Mouse (Mus musculus): ENCODE data around the gene Rragd. TPM values are rescaled to one million over a fixed set of nuclear protein-coding genes. Genes with fewer than 3 reads are reported as not detected.
"Not testable (repeated sequence)": the region's sequence is repeated elsewhere in the genome, so short reads cannot be mapped to it uniquely, and the experiment has no call there.

The Rragd gene
- polyA plus RNA-seq, 1 experiment from 2014 or later = 1.7 TPM

DNA sequence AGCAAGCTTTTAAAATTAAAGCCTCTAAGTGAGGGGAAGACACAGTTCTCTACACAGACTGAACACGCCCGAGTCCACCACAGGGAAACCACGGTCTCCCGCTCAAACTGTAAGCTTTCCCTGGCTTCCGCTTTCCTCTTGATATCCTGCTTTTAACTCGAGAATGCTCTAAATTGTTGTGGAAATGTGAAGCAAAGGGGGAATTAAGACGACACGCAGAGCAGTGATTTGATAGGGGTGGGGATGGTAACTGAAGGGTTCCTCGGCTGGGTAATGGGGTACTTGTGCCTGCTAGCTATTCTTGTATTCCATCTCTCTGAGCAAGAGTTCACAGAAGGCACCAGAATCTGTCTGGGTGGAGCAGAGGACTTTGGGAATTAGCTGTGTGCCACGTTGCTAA, 34.1 kb upstream of the Rragd start:
- WGBS (ENCODE audit: insufficient replicate concordance) = 43% methylated on average over 10 of the region's 10 CpGs
- Histone ChIP-seq H3K27me3 (ENCODE audit: insufficient read depth, low read length) (peaks cover 38% of the 10 kb centered on the region), H3K9me3 (ENCODE audit: low read length) (no peaks in the 10 kb centered on the region), H3K4me2 (ENCODE audit: low read depth, low read length) (no peak overlapping the region), H3K36me3 (replicated peaks; ENCODE audit: insufficient read depth, low read length) (no peaks in the 10 kb centered on the region), H3K9ac (replicated peaks) (no peak overlapping the region), H3K4me1 (ENCODE audit: insufficient read depth) (peaks cover 6% of the 10 kb centered on the region; the same call in 1 of the 2 replicates), H3K4me3 (ENCODE audit: low read depth, low read length) (no peak overlapping the region), H3K27ac (ENCODE audit: low read depth) (no peak overlapping the region)
- TF ChIP-seq CTCF (IDR thresholded peaks at IDR 0.05; ENCODE audit: low read depth) = no peak
- TF ChIP-seq EP300 (IDR thresholded peaks at IDR 0.05; ENCODE audit: low read depth) = no peak
- ATAC-seq = no peak
- DNase-seq = no peak

- peaks cover 38% of the 10 kb centered on the region for H3K27me3 ChIP-seq (ENCODE audit: insufficient read depth, low read length)
- peak within 1 kb of the TSS; percentile 84 for H3K4me2 ChIP-seq (ENCODE audit: low read depth, low read length)
- no peak within 1 kb of the TSS for H3K27ac ChIP-seq (ENCODE audit: low read depth)
- H3K9me3 ChIP-seq (ENCODE audit: low read length) = no peaks in the 10 kb centered on the region
- peak within 1 kb of the TSS; percentile 44 for H3K9ac ChIP-seq (replicated peaks)
- H3K4me3 ChIP-seq (ENCODE audit: low read depth, low read length) = peak within 1 kb of the TSS; percentile 57
- ATAC-seq (peak; percentile 96), DNase-seq (peak; percentile 91)
- H3K4me1 ChIP-seq (ENCODE audit: insufficient read depth) = peaks cover 6% of the 10 kb centered on the region; the same call in 1 of the 2 replicates
- TF ChIP-seq CTCF (IDR thresholded peaks at IDR 0.05; ENCODE audit: low read depth) (peak; percentile 88), EP300 (IDR thresholded peaks at IDR 0.05; ENCODE audit: low read depth) (no peak)
- H3K36me3 ChIP-seq (replicated peaks; ENCODE audit: insufficient read depth, low read length) = no peaks in the 10 kb centered on the region
- WGBS (ENCODE audit: insufficient replicate concordance) = under 1% methylated on average over 62 of the region's 66 CpGs
These were observed 32.3 kb upstream of the Rragd start, which contains the start of gene Ankrd6 for GRCm38 (mm10) chr4:32950356-32951034. Gene Ankrd6 (minus strand): TSS chr4:32950841.

- peaks cover 6% of the 10 kb centered on the region; the same call in 1 of the 2 replicates for H3K4me1 ChIP-seq (ENCODE audit: insufficient read depth)
- TF ChIP-seq CTCF (IDR thresholded peaks at IDR 0.05; ENCODE audit: low read depth) = no peak
- no peak for TF ChIP-seq EP300 (IDR thresholded peaks at IDR 0.05; ENCODE audit: low read depth)
- no peaks in the 10 kb centered on the region for H3K36me3 ChIP-seq (replicated peaks; ENCODE audit: insufficient read depth, low read length)
- ATAC-seq (peak; percentile 35), DNase-seq (no peak)
- 7% methylated on average over 32 of the region's 34 CpGs for WGBS (ENCODE audit: insufficient replicate concordance)
- peak overlapping the region; percentile 57 for H3K4me3 ChIP-seq (ENCODE audit: low read depth, low read length)
- H3K4me2 ChIP-seq (ENCODE audit: low read depth, low read length) = peak overlapping the region; percentile 84
- H3K27ac ChIP-seq (ENCODE audit: low read depth) = no peak overlapping the region
- H3K9ac ChIP-seq (replicated peaks) = no peak overlapping the region
- H3K9me3 ChIP-seq (ENCODE audit: low read length) = no peaks in the 10 kb centered on the region
- peaks cover 38% of the 10 kb centered on the region for H3K27me3 ChIP-seq (ENCODE audit: insufficient read depth, low read length)
These were observed 31.5 kb upstream of the Rragd start for GRCm38 (mm10) chr4:32951035-32951940.

DNA sequence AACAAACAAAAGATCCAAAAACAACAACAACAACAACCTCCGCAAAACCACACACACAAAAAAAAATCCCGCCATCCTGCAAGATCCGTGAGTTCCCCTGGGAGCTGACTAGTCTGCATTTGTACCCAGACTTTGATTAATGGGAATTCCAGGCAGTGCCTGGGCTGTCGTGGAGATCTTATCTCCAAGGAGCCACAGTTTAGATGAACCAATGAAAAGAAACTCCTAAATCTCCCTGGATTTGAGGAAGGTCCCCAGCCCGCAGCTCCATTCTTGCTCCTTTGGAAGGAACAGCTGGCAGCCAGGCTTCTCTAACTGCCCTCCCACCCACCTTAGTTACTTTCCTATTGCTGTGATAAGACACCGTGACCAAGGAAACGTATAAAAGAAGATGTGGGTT, 30.2 kb upstream of the Rragd start:
- 17% methylated on average over 7 of the region's 7 CpGs for WGBS (ENCODE audit: insufficient replicate concordance)
- H3K36me3 ChIP-seq (replicated peaks; ENCODE audit: insufficient read depth, low read length) = no peaks in the 10 kb centered on the region
- H3K27ac ChIP-seq (ENCODE audit: low read depth) = no peak overlapping the region
- peaks cover 38% of the 10 kb centered on the region for H3K27me3 ChIP-seq (ENCODE audit: insufficient read depth, low read length)
- H3K4me2 ChIP-seq (ENCODE audit: low read depth, low read length) = no peak overlapping the region
- no peak for DNase-seq
- TF ChIP-seq CTCF (IDR thresholded peaks at IDR 0.05; ENCODE audit: low read depth) = no peak
- no peak for TF ChIP-seq EP300 (IDR thresholded peaks at IDR 0.05; ENCODE audit: low read depth)
- H3K4me1 ChIP-seq (ENCODE audit: insufficient read depth) = peaks cover 6% of the 10 kb centered on the region; the same call in 1 of the 2 replicates
- no peak overlapping the region for H3K9ac ChIP-seq (replicated peaks)
- no peak for ATAC-seq
- H3K9me3 ChIP-seq (ENCODE audit: low read length) = no peaks in the 10 kb centered on the region
- H3K4me3 ChIP-seq (ENCODE audit: low read depth, low read length) = no peak overlapping the region

DNA sequence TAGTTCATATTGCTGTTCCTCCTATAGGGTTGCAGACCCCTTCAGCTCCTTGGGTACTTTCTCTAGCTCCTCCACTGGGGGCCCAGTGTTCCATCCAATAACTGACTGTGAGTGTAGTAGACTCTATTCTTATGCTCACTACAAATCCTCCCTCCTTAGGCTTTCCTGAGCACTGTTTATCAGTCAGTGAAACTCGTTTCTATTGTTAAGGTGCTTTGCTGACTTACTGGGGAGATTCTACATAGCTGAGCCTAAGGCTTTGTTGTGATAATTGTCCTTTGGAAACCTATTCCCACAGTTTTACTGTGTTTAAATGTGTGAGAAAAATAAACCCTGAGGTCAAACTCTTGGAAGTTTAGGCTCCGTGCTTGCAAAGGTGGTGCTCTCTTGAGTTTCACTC, 26.4 kb upstream of the Rragd start:
- H3K9me3 ChIP-seq (ENCODE audit: low read length) = no peaks in the 10 kb centered on the region
- no peak overlapping the region for H3K4me2 ChIP-seq (ENCODE audit: low read depth, low read length)
- DNase-seq (no peak), ATAC-seq (no peak)
- H3K4me3 ChIP-seq (ENCODE audit: low read depth, low read length) = no peak overlapping the region
- no peaks in the 10 kb centered on the region for H3K36me3 ChIP-seq (replicated peaks; ENCODE audit: insufficient read depth, low read length)
- H3K4me1 ChIP-seq (ENCODE audit: insufficient read depth) = no peaks in the 10 kb centered on the region
- TF ChIP-seq CTCF (IDR thresholded peaks at IDR 0.05; ENCODE audit: low read depth) (no peak), EP300 (IDR thresholded peaks at IDR 0.05; ENCODE audit: low read depth) (no peak)
- no peak overlapping the region for H3K27ac ChIP-seq (ENCODE audit: low read depth)
- 51% methylated on average over 2 of the region's 2 CpGs for WGBS (ENCODE audit: insufficient replicate concordance)
- peaks cover 20% of the 10 kb centered on the region for H3K27me3 ChIP-seq (ENCODE audit: insufficient read depth, low read length)
- H3K9ac ChIP-seq (replicated peaks) = no peak overlapping the region

- ATAC-seq = no peak
- TF ChIP-seq CTCF (IDR thresholded peaks at IDR 0.05; ENCODE audit: low read depth) = no peak
- DNase-seq = no peak
- Histone ChIP-seq H3K9ac (replicated peaks) (no peak overlapping the region), H3K4me2 (ENCODE audit: low read depth, low read length) (no peak overlapping the region), H3K27ac (ENCODE audit: low read depth) (no peak overlapping the region), H3K9me3 (ENCODE audit: low read length) (no peaks in the 10 kb centered on the region), H3K27me3 (ENCODE audit: insufficient read depth, low read length) (no peaks in the 10 kb centered on the region), H3K36me3 (replicated peaks; ENCODE audit: insufficient read depth, low read length) (no peaks in the 10 kb centered on the region), H3K4me3 (ENCODE audit: low read depth, low read length) (no peak overlapping the region), H3K4me1 (ENCODE audit: insufficient read depth) (no peaks in the 10 kb centered on the region)
- 61% methylated on average over 3 of the region's 3 CpGs for WGBS (ENCODE audit: insufficient replicate concordance)
These were observed 21.4 kb upstream of the Rragd start for GRCm38 (mm10) chr4:32961394-32961793.

DNA sequence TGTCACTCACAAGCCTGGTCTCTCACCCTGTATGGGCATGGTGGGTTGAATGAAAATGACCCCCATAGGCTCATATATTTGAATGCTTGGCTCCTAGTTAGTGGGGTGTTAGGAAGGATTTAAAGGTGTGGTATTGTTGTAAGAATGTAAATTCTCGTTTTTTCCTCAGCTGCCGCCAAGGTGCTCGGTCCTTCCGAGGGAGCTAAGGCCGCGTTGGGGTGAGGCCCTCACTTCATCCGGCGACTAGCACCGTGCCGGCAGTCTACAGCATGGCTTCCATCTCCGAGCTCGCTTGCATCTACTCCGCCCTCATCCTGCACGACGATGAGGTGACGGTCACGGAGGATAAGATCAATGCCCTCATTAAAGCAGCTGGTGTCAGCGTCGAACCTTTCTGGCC, 18.2 kb upstream of the Rragd start:
- not testable (repeated sequence) for H3K4me3 ChIP-seq (ENCODE audit: low read depth, low read length); ATAC-seq; H3K27me3 ChIP-seq (ENCODE audit: insufficient read depth, low read length); H3K9ac ChIP-seq (replicated peaks); DNase-seq; H3K9me3 ChIP-seq (ENCODE audit: low read length); H3K4me1 ChIP-seq (ENCODE audit: insufficient read depth); H3K36me3 ChIP-seq (replicated peaks; ENCODE audit: insufficient read depth, low read length); H3K4me2 ChIP-seq (ENCODE audit: low read depth, low read length); H3K27ac ChIP-seq (ENCODE audit: low read depth)
- 76% methylated on average over 19 of the region's 19 CpGs for WGBS (ENCODE audit: insufficient replicate concordance)

Data from liver, postnatal 0 days (tissue).